Mouse (Mus musculus): ENCODE measurements around the gene B3galt5. TPM values are rescaled to one million over a fixed set of nuclear protein-coding genes. Genes with fewer than 3 reads are reported as not detected.

B3galt5 gene
- polyA plus RNA-seq, 1 experiment from 2014 or later, result 5.3 TPM

DNA sequence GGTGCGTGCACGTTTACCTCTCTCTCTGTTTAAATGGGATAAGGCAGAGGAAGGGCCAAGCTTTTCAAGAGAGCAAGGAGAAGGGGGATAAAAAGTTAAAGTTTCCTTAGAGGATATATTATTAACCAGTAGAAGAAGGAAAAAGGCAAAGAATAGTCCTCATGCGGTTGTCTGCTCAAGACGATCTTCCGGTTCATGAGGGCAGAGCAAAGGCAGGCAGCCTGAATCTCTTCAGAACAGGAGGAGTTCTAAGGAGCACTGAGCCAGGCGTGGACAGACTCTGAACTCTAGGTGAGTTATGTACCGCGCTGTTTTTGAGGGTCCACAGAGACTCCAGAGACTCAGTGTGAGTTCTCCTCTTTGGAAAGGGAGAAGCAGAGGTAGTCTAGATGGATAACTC lies 22.8 kb downstream of the B3galt5 start:
- Histone ChIP-seq H3K4me3 (ENCODE audit: low read depth, low read length) (no peak overlapping the region), H3K9me3 (ENCODE audit: low read depth, low read length) (no peaks in the 10 kb centered on the region), H3K36me3 (ENCODE audit: insufficient read depth) (no peaks in the 10 kb centered on the region), H3K4me2 (no peak overlapping the region), H3K27ac (ENCODE audit: low read depth) (no peak overlapping the region), H3K9ac (no peak overlapping the region), H3K4me1 (ENCODE audit: insufficient read depth) (no peaks in the 10 kb centered on the region), H3K27me3 (ENCODE audit: insufficient read depth, low read length) (no peaks in the 10 kb centered on the region)
- WGBS, result 81% methylated on average over 8 of the region's 8 CpGs
- ATAC-seq (ENCODE audit: insufficient read depth), result no peak
- DNase-seq, result no peak
- TF ChIP-seq CTCF (IDR thresholded peaks at IDR 0.05; ENCODE audit: low read depth), result no peak

DNA sequence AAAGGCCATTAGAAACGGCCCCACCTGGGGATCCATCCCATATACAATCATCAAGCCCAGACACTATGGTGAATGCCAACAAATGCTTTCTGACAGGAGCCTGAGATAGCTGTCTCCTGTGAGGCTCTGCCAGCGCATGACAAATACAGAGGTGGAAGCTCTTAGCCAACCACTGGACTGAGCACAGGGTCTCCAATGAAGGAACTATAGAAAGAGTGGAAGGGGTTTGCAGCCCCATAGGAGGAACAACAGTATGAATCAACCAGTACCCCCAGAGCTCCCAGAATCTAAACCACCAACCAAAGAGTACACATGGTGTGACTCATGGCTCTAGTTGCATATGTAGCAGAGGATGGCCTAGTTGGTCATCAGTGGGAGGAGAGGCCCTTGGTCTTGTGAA lies 36.1 kb downstream of the B3galt5 start:
- Histone ChIP-seq H3K36me3 (ENCODE audit: insufficient read depth) (no peaks in the 10 kb centered on the region), H3K27me3 (ENCODE audit: insufficient read depth, low read length) (no peaks in the 10 kb centered on the region), H3K9ac (no peak overlapping the region), H3K27ac (ENCODE audit: low read depth) (no peak overlapping the region), H3K4me3 (ENCODE audit: low read depth, low read length) (no peak overlapping the region), H3K9me3 (ENCODE audit: low read depth, low read length) (no peaks in the 10 kb centered on the region), H3K4me2 (no peak overlapping the region), H3K4me1 (ENCODE audit: insufficient read depth) (no peaks in the 10 kb centered on the region)
- 78% methylated on average over 2 of the region's 2 CpGs for WGBS
- ATAC-seq (ENCODE audit: insufficient read depth) (no peak), DNase-seq (no peak)
- no peak for TF ChIP-seq CTCF (IDR thresholded peaks at IDR 0.05; ENCODE audit: low read depth)

DNA sequence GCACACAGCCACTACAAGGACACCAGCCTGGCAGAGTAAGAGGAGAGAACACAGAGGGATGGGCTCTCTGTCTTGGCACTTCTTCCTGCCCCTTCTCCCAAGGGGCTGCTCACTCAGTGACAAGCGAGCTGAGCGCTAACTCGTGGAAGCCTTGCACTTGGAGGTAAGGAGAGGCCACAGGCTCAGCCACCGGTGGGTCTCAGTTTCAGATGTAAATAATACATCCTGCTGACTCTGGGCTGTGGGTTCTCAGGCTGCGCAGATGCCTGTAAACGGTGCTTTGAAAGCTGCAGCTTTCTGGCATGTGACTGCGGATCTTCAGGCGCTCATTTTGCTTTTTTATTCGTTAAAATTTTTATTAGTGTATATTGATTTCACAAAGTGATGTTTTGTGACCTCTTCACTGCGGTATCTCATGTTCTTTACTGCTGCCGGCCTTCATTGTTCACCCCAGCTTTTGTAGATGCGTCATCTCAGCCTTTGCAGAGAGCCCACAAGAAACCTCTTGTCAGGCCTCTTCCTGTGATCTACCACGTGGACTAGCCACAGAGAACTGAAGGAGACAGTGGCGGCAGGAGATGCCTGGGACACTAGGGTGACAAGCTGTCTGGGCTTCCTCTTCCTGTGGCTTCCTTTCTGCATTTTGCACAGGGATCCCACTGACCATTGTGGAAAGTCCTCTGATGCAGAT lies 37.5 kb downstream of the B3galt5 start:
- ATAC-seq (ENCODE audit: insufficient read depth) (no peak), DNase-seq (no peak)
- Histone ChIP-seq H3K4me3 (ENCODE audit: low read depth, low read length) (no peak overlapping the region), H3K27me3 (ENCODE audit: insufficient read depth, low read length) (no peaks in the 10 kb centered on the region), H3K4me1 (ENCODE audit: insufficient read depth) (no peaks in the 10 kb centered on the region), H3K36me3 (ENCODE audit: insufficient read depth) (no peaks in the 10 kb centered on the region), H3K9ac (no peak overlapping the region), H3K9me3 (ENCODE audit: low read depth, low read length) (no peaks in the 10 kb centered on the region), H3K4me2 (no peak overlapping the region), H3K27ac (ENCODE audit: low read depth) (no peak overlapping the region)
- 52% methylated on average over 14 of the region's 14 CpGs for WGBS
- TF ChIP-seq CTCF (IDR thresholded peaks at IDR 0.05; ENCODE audit: low read depth), result no peak

DNA sequence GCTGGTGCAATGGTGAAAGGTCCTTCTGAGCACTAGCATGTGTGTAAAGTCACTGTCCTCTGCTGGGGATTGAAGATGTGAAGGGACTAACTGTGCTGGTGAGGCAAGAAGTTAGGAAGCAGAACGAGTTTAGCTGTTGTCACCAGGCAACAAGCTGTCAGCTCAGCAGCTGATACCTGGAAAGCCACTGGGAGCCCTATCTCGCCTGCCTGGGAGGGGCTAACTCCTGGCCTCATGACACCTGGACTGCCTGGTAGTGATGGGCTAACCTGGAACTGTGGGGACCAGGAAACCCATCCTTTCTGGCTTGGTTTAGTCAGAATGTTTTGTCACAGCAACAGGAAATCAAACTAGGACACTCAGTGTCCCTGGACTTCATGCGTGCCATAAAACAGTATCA lies 41.0 kb downstream of the B3galt5 start:
- no peak for ATAC-seq (ENCODE audit: insufficient read depth)
- no peak for TF ChIP-seq CTCF (IDR thresholded peaks at IDR 0.05; ENCODE audit: low read depth)
- 52% methylated on average over 3 of the region's 3 CpGs for WGBS

DNA sequence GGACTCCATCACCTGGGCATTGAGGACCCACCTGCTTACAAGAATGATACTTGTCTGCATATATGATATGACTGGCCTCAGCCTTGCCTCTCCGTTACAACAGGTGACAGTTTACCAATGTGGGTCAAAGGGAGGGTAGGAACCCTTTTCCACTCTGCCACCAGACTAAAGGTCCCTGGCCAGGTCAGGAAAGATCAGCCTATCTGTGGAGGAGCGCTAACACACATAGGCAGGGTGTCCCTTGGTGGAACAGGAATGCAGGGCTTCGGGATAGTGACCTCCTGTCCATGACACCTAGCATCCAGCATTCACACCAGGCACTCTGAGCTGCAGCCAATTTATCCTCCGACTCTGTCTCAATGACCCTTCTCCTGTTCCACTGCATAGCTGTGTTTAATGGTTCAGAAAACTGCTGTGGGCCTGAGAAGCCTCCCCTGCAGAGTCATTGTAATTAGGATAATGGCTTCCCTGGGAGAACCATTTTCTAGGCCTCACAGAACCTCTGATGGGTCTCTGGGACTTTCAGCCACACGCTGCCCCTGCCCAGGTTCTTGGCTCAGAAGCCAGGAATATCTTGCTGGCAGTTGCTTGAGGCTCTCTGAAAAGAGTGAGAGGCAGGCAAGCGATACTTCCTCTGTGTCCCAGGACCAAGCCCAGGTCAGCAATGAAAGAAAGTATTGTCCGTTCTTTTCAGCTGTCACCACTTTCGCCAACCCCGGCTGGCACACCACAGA lies 43.1 kb downstream of the B3galt5 start:
- H3K9ac ChIP-seq, result no peak overlapping the region
- no peaks in the 10 kb centered on the region for H3K36me3 ChIP-seq (ENCODE audit: insufficient read depth)
- ATAC-seq (ENCODE audit: insufficient read depth), result no peak
- H3K4me3 ChIP-seq (ENCODE audit: low read depth, low read length), result no peak overlapping the region
- H3K9me3 ChIP-seq (ENCODE audit: low read depth, low read length), result no peaks in the 10 kb centered on the region
- H3K27me3 ChIP-seq (ENCODE audit: insufficient read depth, low read length), result peaks cover 32% of the 10 kb centered on the region
- no peaks in the 10 kb centered on the region for H3K4me1 ChIP-seq (ENCODE audit: insufficient read depth)
- H3K27ac ChIP-seq (ENCODE audit: low read depth), result no peak overlapping the region
- no peak for TF ChIP-seq CTCF (IDR thresholded peaks at IDR 0.05; ENCODE audit: low read depth)
- DNase-seq, result no peak
- H3K4me2 ChIP-seq, result no peak overlapping the region
- WGBS, result 60% methylated on average over 9 of the region's 9 CpGs

More for the DNA sequence above, 41.0 kb downstream of the B3galt5 start:
- H3K36me3 ChIP-seq (ENCODE audit: insufficient read depth), result no peaks in the 10 kb centered on the region
- no peak overlapping the region for H3K9ac ChIP-seq
- no peak overlapping the region for H3K4me2 ChIP-seq
- no peaks in the 10 kb centered on the region for H3K9me3 ChIP-seq (ENCODE audit: low read depth, low read length)
- no peak overlapping the region for H3K4me3 ChIP-seq (ENCODE audit: low read depth, low read length)
- H3K4me1 ChIP-seq (ENCODE audit: insufficient read depth), result no peaks in the 10 kb centered on the region
- DNase-seq, result no peak
- H3K27ac ChIP-seq (ENCODE audit: low read depth), result no peak overlapping the region
- H3K27me3 ChIP-seq (ENCODE audit: insufficient read depth, low read length), result peaks cover 26% of the 10 kb centered on the region

DNA sequence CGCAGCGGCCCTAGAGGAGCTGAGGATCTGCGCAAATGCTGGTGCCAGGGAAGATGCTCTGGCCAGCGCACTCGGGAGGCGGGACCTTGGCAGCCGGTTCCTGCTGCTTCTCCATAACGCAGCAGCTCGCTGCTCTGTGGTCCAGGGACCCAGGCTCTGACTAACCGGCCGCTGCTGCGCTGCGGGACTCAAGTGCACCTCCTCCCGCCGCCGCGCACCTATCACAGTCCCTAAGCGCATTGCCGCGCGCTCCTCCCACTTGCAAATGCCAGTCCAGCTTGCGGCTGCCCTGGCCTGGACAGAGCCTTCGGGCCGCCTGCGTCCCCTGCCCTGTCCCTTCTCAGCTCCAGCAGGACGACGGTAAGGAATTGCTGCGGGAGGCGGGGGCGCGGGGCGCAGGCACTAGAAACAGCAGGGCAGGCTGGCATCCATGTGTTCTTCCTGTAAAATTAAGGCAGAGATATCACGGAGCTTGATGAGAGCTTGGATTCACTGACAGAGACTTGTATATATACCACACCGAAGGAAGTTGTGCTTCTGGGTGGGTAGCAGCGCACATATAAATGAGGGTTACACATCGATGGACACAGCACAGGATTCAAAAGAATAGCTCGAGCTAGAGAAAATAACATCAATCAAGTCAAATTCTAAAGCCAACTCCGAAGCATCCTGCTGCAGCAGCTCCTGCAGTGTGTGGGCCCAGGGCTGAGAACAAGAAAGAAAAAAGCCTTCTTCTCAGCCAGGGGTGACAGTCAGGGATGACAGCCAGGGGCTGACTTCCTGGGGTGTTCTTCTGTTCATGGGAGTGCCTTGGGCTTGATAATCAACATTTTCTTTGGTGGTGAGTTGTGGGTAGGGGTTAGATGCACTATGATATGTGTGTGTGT lies 45.4 kb downstream of the B3galt5 start:
- DNase-seq, result peak; percentile 74
- Histone ChIP-seq H3K36me3 (ENCODE audit: insufficient read depth) (no peaks in the 10 kb centered on the region), H3K9ac (peak overlapping the region; percentile 33), H3K9me3 (ENCODE audit: low read depth, low read length) (no peaks in the 10 kb centered on the region), H3K4me3 (ENCODE audit: low read depth, low read length) (peak overlapping the region; percentile 39), H3K4me1 (ENCODE audit: insufficient read depth) (no peaks in the 10 kb centered on the region), H3K4me2 (peak overlapping the region; percentile 67), H3K27ac (ENCODE audit: low read depth) (no peak overlapping the region), H3K27me3 (ENCODE audit: insufficient read depth, low read length) (peaks cover 32% of the 10 kb centered on the region)
- no peak for TF ChIP-seq CTCF (IDR thresholded peaks at IDR 0.05; ENCODE audit: low read depth)
- 2% methylated on average over 38 of the region's 38 CpGs for WGBS
- peak; percentile 87 for ATAC-seq (ENCODE audit: insufficient read depth)

DNA sequence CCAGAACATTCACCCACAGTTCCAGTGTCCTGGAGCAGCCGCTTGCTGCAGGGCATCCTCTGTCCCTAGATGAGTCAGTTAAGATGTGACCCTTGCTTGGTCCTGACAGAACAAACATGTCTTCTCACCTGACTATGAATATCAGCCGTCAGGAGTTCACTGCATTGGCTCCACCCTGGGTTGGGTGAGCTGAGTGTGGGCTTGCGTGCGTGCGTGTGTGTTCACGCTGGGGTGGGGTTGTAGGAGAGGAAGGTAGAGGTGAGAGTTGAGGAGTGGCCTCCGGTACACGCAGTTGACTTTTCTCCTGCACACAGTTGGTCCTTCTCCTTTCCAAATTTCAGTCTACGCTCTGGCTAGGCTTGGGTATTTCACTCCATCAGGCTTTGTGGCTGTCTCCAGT lies 47.0 kb downstream of the B3galt5 start:
- ATAC-seq (ENCODE audit: insufficient read depth) (no peak), DNase-seq (no peak)
- Histone ChIP-seq H3K9me3 (ENCODE audit: low read depth, low read length) (no peaks in the 10 kb centered on the region), H3K27me3 (ENCODE audit: insufficient read depth, low read length) (peaks cover 32% of the 10 kb centered on the region), H3K4me3 (ENCODE audit: low read depth, low read length) (no peak overlapping the region), H3K9ac (no peak overlapping the region), H3K27ac (ENCODE audit: low read depth) (no peak overlapping the region), H3K36me3 (ENCODE audit: insufficient read depth) (no peaks in the 10 kb centered on the region), H3K4me1 (ENCODE audit: insufficient read depth) (no peaks in the 10 kb centered on the region), H3K4me2 (no peak overlapping the region)
- no peak for TF ChIP-seq CTCF (IDR thresholded peaks at IDR 0.05; ENCODE audit: low read depth)
- 84% methylated on average over 9 of the region's 9 CpGs for WGBS

Data from lung, embryonic 14.5 days (tissue).